Mouse (Mus musculus): Measurements from ENCODE around the gene Ang6. TPM values are rescaled to one million over a fixed set of nuclear protein-coding genes. Genes with fewer than 3 reads are reported as not detected.
"Not testable (repeated sequence)": the region's sequence is repeated elsewhere in the genome, so short reads cannot be mapped to it uniquely, and the experiment has no call there.

The Ang6 gene
- not detected in 3 replicates for total RNA-seq (2017)

DNA sequence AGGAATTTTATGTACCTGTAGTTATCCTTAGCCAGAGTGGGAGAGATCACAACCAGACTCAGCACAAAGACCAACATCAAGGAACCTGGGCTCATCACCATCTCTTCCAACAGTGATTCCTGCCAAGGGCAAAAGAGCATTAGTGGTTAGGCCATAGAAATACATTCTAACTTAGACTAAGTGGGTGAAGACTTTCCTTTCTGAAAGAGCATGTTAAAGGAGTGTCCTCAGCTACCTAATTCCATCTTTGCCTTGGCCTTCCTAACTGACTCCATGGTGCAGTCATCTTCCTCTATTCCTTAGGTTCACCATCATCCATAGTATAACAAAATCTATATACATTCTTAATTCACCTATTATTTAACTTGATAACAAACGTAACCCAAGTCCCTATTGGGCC is at the start of gene Ang6:
Gene Ang6, minus strand, starts transcription at position 101 of the 400 bp plus-strand sequence.
- no peak for ATAC-seq (replicated peaks; ENCODE audit: insufficient number of reproducible peaks, low FRiP score, low TSS enrichment, poor library complexity, severe bottlenecking)

DNA sequence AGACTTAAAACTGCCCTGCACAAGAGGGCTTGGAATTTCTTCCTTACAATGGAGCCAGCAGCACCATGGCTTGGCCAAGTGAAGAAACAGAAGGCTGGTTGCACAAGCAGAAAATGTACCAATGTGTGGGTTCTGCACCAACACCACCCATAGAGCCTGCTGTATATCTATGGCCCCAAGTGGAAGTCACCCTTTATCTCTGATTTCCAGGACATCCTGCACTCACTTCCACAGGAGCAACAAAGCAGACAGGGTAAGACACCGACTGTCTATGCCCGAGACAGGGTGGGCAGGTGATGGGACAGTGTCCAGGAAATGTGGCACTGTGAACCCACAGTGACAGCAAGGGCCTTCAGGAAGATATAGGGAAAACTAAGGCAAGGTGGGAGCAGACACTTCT is 44.5 kb upstream of the Ang6 start:
- not testable (repeated sequence) for ATAC-seq (replicated peaks; ENCODE audit: insufficient number of reproducible peaks, low FRiP score, low TSS enrichment, poor library complexity, severe bottlenecking)

DNA sequence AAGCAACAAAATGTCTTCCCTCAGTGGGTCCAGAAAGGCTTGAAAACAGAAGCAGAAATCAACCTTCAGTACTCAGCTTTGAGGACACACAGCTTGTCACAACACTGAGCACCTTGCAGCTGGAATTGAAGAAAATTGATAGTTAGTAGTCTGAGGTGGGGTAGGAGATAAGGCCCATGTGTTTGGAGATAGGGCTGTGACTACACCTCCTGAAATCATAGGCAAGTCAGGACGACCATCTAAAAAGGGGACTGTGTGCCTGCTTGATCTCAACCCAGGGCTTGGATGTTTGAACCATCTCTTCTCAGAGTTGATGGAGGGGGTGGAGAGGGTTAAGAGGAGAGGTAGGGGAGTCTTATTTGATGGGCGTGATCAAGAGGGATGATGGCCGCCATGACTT is 29.8 kb upstream of the Ang6 start:
- ATAC-seq (replicated peaks; ENCODE audit: insufficient number of reproducible peaks, low FRiP score, low TSS enrichment, poor library complexity, severe bottlenecking) = not testable (repeated sequence)

DNA sequence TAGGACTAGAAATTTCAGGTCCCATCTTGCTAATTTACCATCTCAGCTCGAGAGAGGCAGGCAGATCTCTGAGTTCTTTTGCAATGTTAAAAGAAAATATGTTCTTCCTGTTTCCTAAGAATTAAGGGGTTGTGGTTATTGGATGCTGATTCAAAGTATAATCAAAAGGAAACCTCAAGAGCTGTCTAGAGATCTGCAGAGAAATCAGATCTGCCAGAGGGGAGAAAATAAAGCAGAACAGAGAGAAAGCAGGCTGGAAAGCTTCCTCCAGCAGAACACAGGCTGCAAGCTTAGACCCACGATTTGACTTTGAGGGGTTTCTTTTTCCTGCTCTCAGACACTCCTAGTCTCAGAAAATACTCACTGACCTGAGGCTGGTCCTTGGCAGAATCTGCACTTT is 7.6 kb upstream of the Ang6 start:
- not testable (repeated sequence) for ATAC-seq (replicated peaks; ENCODE audit: insufficient number of reproducible peaks, low FRiP score, low TSS enrichment, poor library complexity, severe bottlenecking)

DNA sequence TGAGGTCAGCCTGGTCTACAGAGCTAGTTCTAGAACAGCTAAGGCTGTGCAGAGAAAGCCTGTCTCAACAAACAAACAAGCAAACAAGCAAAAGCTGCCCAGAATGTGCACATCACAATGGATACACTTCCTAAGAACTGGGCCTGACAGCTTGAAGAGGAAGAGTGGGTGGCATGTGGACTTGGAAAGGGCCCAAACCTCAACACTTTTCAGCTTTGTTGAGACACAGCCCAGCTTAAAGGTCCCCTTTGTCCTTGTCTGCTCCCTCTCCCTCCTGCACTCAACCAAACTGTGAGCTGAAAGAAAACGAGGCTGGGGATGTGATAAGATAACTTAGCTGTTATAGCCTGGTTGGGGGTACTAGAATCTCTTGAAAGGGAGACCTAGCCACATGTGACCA is 6.0 kb upstream of the Ang6 start:
- not testable (repeated sequence) for ATAC-seq (replicated peaks; ENCODE audit: insufficient number of reproducible peaks, low FRiP score, low TSS enrichment, poor library complexity, severe bottlenecking)

DNA sequence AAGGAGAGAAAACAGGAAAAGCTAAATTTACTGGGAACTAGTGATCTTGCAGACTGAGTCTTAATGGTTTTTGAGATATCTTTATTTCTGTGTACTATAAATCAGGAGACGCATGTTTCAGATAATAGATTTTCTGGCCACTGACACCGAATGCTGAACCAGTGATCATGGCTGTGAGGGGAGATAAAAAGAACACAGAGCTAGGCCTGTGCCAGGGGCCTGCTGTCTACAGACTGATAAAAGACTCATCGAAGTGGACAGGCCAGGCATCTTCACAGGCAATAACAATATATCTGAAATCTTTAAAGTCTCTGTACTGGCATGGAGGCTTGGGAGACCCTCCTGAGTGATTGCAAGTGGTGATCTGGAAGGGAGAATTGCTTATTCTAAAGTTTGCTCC is 469 bp downstream of the Ang6 start:
- no peak for ATAC-seq (replicated peaks; ENCODE audit: insufficient number of reproducible peaks, low FRiP score, low TSS enrichment, poor library complexity, severe bottlenecking)

DNA sequence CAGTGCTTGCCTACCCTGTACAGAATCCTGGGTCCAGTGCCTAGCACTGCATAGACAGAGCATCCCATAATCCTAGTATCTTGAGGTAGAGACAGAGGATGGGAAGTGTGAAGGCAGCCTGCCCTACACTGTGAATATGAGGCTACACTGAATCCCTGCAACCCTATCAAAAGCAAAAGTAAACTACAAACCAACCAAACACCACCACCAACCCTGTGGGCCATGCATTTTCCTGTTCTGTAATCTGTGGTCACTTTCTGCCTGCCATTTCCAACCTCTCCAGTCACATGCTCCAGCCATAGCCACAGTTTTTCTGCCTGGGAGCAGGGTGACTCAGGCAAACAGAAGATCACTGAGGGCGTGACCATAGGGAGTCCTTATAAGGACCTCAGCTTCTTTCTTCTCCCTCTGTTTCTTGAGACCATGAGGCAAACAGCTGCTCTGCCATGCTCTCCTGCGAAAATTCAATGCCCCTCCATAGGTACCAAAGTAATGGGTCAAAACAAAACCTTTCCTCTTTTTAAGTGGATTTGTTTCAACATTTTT is 3.5 kb downstream of the Ang6 start:
- ATAC-seq (replicated peaks; ENCODE audit: insufficient number of reproducible peaks, low FRiP score, low TSS enrichment, poor library complexity, severe bottlenecking) = not testable (repeated sequence)

DNA sequence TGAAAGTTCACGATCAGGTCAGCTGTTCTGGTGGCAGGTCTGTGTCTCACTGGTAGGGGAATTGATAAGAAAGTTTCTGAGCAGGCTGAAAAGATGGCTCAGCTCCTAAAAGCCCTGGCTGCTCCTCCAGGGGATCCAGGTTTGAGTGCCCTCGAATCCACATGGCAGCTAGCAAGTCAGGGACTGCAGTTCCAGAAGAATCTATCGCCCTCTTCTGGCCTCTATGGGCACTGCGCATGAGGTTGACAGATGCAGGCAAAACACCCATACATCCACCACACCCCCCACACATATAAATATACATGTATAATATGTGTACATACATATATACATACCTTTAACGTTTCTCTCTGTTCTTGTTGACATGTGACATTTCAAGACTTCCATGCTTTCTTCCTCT is 14.7 kb downstream of the Ang6 start:
- peak; percentile 59 for ATAC-seq (replicated peaks; ENCODE audit: insufficient number of reproducible peaks, low FRiP score, low TSS enrichment, poor library complexity, severe bottlenecking)

DNA sequence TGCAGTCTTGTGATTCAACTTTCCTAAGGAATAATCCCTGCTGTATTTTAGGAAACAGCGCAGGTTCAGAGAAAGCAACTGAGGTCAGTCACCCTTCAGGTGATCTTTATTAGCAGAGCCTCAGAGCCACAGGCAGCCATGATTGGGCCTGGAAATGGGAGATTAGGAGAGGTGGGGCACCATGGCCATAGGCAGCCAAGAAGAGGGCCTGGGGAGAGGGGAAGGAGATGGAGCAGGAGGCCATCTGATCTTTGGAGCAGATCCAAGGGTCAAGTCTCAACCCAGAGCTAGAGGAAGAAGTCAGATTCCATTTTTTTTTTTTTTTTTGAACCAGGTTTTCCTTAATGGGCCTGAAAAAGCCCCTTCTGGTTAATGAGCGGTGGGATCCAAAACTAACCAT is 15.9 kb downstream of the Ang6 start:
- ATAC-seq (replicated peaks; ENCODE audit: insufficient number of reproducible peaks, low FRiP score, low TSS enrichment, poor library complexity, severe bottlenecking) = no peak

DNA sequence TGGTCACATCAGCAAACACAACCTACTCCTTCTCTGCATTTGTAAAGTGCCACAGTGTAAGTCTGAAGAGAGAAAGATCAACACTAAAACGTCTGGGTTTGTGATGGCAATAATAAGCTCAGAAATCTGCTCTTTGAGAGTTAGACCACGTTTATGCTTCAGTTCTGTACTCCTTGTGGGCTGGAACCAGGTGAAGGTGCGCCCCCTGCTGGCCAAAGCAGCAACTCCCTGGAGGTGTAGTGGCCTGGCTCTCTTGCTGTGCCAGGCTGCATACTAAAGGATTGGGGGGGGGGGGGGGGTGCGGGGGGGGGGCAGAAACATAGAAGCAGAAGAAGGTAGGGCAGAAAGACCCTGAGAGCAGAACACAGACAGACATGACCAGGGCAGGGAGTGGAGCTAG is 18.2 kb downstream of the Ang6 start:
- ATAC-seq (replicated peaks; ENCODE audit: insufficient number of reproducible peaks, low FRiP score, low TSS enrichment, poor library complexity, severe bottlenecking) = peak; percentile 85

DNA sequence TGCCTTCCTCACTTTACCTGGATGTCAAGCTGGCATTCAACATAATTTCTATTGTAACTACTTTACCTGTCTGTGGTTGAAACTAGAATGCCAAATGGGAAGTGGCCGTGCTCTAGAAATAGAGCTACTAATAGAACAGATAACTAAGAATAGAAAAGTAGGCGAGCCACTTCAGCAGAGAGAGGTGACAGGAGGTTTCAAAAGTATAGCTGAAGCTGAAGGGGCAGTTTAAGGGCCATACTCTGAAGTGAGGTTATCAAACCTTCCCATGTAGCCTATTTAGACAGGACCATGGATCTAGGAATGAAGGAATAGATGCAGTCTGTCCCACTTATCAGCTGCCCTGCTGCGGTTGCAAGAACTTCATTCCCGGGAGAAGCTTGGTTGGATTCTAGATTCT is 18.6 kb downstream of the Ang6 start:
- no peak for ATAC-seq (replicated peaks; ENCODE audit: insufficient number of reproducible peaks, low FRiP score, low TSS enrichment, poor library complexity, severe bottlenecking)

DNA sequence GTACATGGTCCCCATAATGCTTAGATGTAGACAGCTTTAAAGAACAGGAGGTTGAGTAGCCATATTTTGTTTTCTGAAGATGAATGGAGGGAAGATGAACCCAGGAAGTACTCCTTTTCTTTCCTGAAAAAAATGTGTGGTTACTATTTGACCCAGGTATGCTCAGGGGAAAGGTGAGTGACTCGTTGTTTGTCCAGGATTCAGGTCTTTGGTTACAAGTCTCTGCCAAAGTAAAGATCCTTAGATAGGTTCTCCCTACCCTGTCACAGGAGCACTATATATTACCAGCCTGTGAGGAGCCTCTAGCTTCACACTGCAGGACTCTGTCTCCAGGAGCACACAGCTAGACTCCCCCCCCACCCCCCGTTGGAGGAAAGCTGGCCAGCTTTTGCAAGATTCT is 45.3 kb downstream of the Ang6 start, which contains the start of gene Ang5:
Gene Ang5, plus strand, starts transcription at position 301 of the 400 bp plus-strand sequence.
- not testable (repeated sequence) for ATAC-seq (replicated peaks; ENCODE audit: insufficient number of reproducible peaks, low FRiP score, low TSS enrichment, poor library complexity, severe bottlenecking)

DNA sequence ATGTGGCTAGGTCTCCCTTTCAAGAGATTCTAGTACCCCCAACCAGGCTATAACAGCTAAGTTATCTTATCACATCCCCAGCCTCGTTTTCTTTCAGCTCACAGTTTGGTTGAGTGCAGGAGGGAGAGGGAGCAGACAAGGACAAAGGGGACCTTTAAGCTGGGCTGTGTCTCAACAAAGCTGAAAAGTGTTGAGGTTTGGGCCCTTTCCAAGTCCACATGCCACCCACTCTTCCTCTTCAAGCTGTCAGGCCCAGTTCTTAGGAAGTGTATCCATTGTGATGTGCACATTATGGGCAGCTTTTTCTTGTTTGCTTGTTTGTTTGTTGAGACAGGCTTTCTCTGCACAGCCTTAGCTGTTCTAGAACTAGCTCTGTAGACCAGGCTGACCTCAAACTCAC is 47.0 kb downstream of the Ang6 start:
- not testable (repeated sequence) for ATAC-seq (replicated peaks; ENCODE audit: insufficient number of reproducible peaks, low FRiP score, low TSS enrichment, poor library complexity, severe bottlenecking)

DNA sequence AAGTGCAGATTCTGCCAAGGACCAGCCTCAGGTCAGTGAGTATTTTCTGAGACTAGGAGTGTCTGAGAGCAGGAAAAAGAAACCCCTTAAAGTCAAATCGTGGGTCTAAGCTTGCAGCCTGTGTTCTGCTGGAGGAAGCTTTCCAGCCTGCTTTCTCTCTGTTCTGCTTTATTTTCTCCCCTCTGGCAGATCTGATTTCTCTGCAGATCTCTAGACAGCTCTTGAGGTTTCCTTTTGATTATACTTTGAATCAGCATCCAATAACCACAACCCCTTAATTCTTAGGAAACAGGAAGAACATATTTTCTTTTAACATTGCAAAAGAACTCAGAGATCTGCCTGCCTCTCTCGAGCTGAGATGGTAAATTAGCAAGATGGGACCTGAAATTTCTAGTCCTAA is 48.7 kb downstream of the Ang6 start:
- not testable (repeated sequence) for ATAC-seq (replicated peaks; ENCODE audit: insufficient number of reproducible peaks, low FRiP score, low TSS enrichment, poor library complexity, severe bottlenecking)

Other genes with a start within 250 kb of the Ang6 start
- not detected in 3 replicates for gene Gm8180, start 217.5 kb downstream of the Ang6 start, total RNA-seq (2017)
- gene Ear1, start 126.8 kb downstream of the Ang6 start, total RNA-seq (2017) = 4.8 to 10.8 TPM in 2 of 3 replicates, not detected in the other
- not detected in 3 replicates for gene Ear10, start 78.7 kb downstream of the Ang6 start, total RNA-seq (2017)
- 0.48 to 0.75 TPM in 2 of 3 replicates, not detected in the other for gene Gm8113, start 76.9 kb downstream of the Ang6 start, total RNA-seq (2017)
- not detected in 3 replicates for gene Ang5, start 45.2 kb downstream of the Ang6 start, total RNA-seq (2017)
- gene Ear2, start 100.4 kb upstream of the Ang6 start, total RNA-seq (2017) = 1,412 to 3,555 TPM (median 3,137 TPM) in 3 replicates
- gene Gm3327, start 121.6 kb upstream of the Ang6 start, total RNA-seq (2017) = not detected in 3 replicates
- gene Gm8212, start 195.4 kb upstream of the Ang6 start, total RNA-seq (2017) = not detected in 3 replicates
- gene 4930503E14Rik, start 211.0 kb upstream of the Ang6 start, total RNA-seq (2017) = not detected in 3 replicates